Mouse (Mus musculus) lung, embryonic 15.5 days (tissue): ENCODE data around the gene Cdk5r2. TPM values are rescaled to one million over a fixed set of nuclear protein-coding genes. Genes with fewer than 3 reads are reported as not detected.

Experiments used
- ATAC-seq: fragments of 200-750 bp; cut with Nextera tagmentation; 2 replicates; pipeline ENCODE4 v1.8.0; 2017; ENCODE audit warnings: moderate number of reproducible peaks, borderline replicate concordance; ENCODE audit not compliant: low FRiP score, low TSS enrichment; ENCODE audit errors: extremely low read depth
- H3K27ac ChIP-seq: fragments of 300-500 bp; sonication (generic); 2 replicates; pipeline ENCODE4 v1.5.1; 2015; ENCODE audit warnings: moderate library complexity, mild to moderate bottlenecking, inconsistent platforms
- H3K27me3 ChIP-seq: fragments of 300-500 bp; sonication (generic); 2 replicates; pipeline ENCODE4 v1.6.1; 2015; ENCODE audit warnings: inconsistent platforms
- H3K36me3 ChIP-seq: fragments of 300-500 bp; sonication (generic); 2 replicates; pipeline ENCODE4 v1.6.1; 2015; ENCODE audit warnings: inconsistent platforms
- H3K4me1 ChIP-seq: fragments of 300-500 bp; sonication (generic); 2 replicates; pipeline ENCODE4 v1.6.1; 2015; ENCODE audit warnings: inconsistent platforms
- H3K4me2 ChIP-seq: fragments of 300-500 bp; sonication (generic); 2 replicates; pipeline ENCODE4 v1.6.1; 2015; ENCODE audit warnings: inconsistent platforms, mild to moderate bottlenecking, moderate library complexity
- H3K4me3 ChIP-seq: fragments of 300-500 bp; sonication (generic); 2 replicates; pipeline ENCODE4 v1.5.1; 2015; ENCODE audit warnings: mild to moderate bottlenecking, inconsistent platforms
- H3K9ac ChIP-seq: fragments of 300-500 bp; sonication (generic); 2 replicates; pipeline ENCODE4 v1.6.1; 2015; ENCODE audit warnings: inconsistent platforms
- H3K9me3 ChIP-seq: fragments of 300-500 bp; sonication (generic); 2 replicates; pipeline ENCODE4 v1.6.1; 2016; ENCODE audit warnings: inconsistent platforms
- WGBS: fragments of 180-500 bp; shearing (Covaris S2); methylation state at CpG from one replicate; pipeline ENCODE4 v1.1.7; 2015; 5-methylcytosine and 5-hydroxymethylcytosine counted together
- microRNA counts: library from miRNA; unstranded; fragments of <30 nt; microRNA quantifications from one replicate; lab custom pipeline; 2016
- microRNA-seq: library from miRNA; unstranded; fragments of <30 nt; microRNA quantifications from one replicate; pipeline ENCODE4, GENCODE M21; 2016
- polyA plus RNA-seq: library from polyadenylated mRNA; unstranded; fragments of >200 nt; fragmentation: Nextera tagmentation; extraction: Ambion mirVana; gene quantifications from 2 replicates; pipeline ENCODE4 v1.2.1, GENCODE M21; 2015

The Cdk5r2 gene
- polyA plus RNA-seq, 1 experiment from 2014 or later: not detected

GRCm38 (mm10) chr1:74898656-74899431 lies 44.1 kb downstream of the Cdk5r2 start:
- Histone ChIP-seq H3K4me3 (no peak overlapping the region), H3K36me3 (no peaks in the 10 kb centered on the region), H3K9me3 (no peaks in the 10 kb centered on the region), H3K4me2 (no peak overlapping the region), H3K27ac (no peak overlapping the region), H3K9ac (no peak overlapping the region), H3K27me3 (peaks cover 93% of the 10 kb centered on the region), H3K4me1 (peaks cover 5% of the 10 kb centered on the region; the same call in 1 of the 2 replicates)
- WGBS: 4% methylated on average over 6 of the region's 10 CpGs
- no peak for ATAC-seq

DNA sequence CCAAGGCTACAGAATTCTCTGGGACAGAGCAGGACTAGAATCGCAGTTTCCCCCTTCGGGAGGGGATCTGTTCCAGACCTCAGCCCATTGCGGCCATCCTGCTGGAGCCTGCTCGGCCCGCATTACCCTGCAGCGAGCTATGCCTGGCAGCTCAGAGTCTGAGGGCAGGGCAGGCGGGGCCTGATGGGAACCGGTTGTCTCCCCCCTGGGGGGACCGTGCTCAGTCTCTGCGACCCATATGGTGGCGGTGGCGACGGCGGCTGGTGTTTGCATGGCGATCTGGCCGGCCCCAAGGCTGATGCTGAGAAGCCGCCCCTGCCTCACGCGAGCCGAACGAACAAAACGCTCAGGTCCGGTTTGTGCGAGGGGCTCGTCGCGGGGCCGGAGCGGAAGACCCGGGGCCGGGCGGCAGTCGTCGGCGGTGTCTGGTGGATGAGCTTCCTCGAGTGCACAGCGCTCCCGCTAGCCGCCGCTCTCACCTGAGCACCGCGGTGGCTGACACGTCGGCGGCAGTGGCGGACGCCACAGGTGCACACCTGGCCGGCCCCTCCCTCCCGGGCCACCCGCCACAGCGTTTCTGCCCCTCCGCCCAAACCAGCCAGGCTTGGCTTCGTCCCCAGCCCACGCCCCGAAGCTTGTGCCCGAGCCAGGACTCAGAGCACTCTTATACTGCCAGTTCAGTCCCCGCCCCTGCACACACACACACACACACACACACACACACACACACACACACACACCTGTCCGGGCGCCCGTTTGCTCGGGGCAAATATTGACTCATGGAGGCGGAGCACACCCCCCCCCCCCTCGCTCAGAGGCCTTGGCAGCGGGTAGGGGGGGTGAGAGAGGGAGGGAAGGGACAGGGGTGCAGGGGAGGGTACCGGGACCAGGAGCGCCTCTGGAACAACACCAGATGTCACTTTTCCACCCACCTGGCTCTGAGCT lies 45.9 kb downstream of the Cdk5r2 start:
- peak; percentile 72 for ATAC-seq
- Histone ChIP-seq H3K9ac (0 out of 2 replicates have a peak overlapping the region, but pooled peaks have one; percentile 11), H3K4me2 (peak overlapping the region; percentile 67), H3K27me3 (peaks cover 83% of the 10 kb centered on the region), H3K36me3 (no peaks in the 10 kb centered on the region), H3K4me3 (peak overlapping the region; percentile 32), H3K4me1 (peaks cover 5% of the 10 kb centered on the region; the same call in 1 of the 2 replicates), H3K27ac (peak overlapping the region; percentile 60), H3K9me3 (no peaks in the 10 kb centered on the region)
- 2% methylated on average over 65 of the region's 66 CpGs for WGBS

DNA sequence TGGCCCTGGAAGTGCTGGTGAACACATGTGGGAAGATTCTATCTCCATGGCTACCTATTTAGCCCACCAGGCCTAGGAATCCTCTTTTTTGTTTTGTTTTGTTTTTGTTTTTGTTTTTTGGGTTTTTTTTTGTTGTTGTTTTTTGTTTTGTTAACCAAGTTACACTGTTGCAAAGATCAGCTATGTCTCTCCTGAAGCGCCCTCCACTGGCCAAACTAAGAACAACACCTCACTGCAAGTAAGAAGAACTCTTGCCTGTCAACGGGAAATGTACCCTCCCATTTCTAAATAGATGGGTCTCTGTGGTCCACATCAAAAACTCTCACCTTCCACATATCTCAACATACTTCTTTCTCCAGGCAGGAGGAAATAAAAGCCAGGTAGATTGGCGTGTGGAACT lies 47.0 kb downstream of the Cdk5r2 start:
- peaks cover 74% of the 10 kb centered on the region for H3K27me3 ChIP-seq

GRCm38 (mm10) chr1:74902191-74902590 lies 47.5 kb downstream of the Cdk5r2 start:
- no peak overlapping the region for H3K4me2 ChIP-seq
- H3K27me3 ChIP-seq: peaks cover 70% of the 10 kb centered on the region
- H3K36me3 ChIP-seq: no peaks in the 10 kb centered on the region
- ATAC-seq: no peak
- H3K9ac ChIP-seq: no peak overlapping the region
- H3K27ac ChIP-seq: no peak overlapping the region
- no peaks in the 10 kb centered on the region for H3K9me3 ChIP-seq
- WGBS: 15% methylated on average over 6 of the region's 6 CpGs
- H3K4me1 ChIP-seq: peaks cover 5% of the 10 kb centered on the region; the same call in 1 of the 2 replicates
- no peak overlapping the region for H3K4me3 ChIP-seq

More for the DNA sequence above, 47.0 kb downstream of the Cdk5r2 start:
- Histone ChIP-seq H3K4me2 (no peak overlapping the region), H3K36me3 (no peaks in the 10 kb centered on the region), H3K27ac (no peak overlapping the region), H3K4me1 (peaks cover 5% of the 10 kb centered on the region; the same call in 1 of the 2 replicates), H3K4me3 (no peak overlapping the region), H3K9me3 (no peaks in the 10 kb centered on the region), H3K9ac (no peak overlapping the region)
- no peak for ATAC-seq
- 6% methylated on average over 3 of the region's 3 CpGs for WGBS

MicroRNAs within 50 kb of the gene (microRNA counts, 519-probe panel; counts per million panel counts)
- microRNA mmu-miR-375 (lab: Ali Mortazavi, UCI): 2,622 counts per million, percentile 62 among the panel's probes with 10 or more counts

Small RNA genes within 50 kb of the gene (microRNA-seq; reads per million reads assigned to microRNA genes)
- 5,929 reads per million, percentile 92 among the genes with 10 or more reads in this experiment for gene Mir375

Other genes starting within 250 kb of the Cdk5r2 start
- gene Ttll4, start 193.2 kb upstream of the Cdk5r2 start, polyA plus RNA-seq: 15.9 and 16.5 TPM in 2 replicates
- gene Cyp27a1, start 141.4 kb upstream of the Cdk5r2 start, polyA plus RNA-seq: 3.0 TPM in 2 replicates
- 0.34 and 0.57 TPM in 2 replicates for gene Prkag3, start 105.7 kb upstream of the Cdk5r2 start, polyA plus RNA-seq
- 1.2 TPM in 2 replicates for gene Wnt6, start 83.0 kb upstream of the Cdk5r2 start, polyA plus RNA-seq
- 0.20 and 0.25 TPM in 2 replicates for gene Wnt10a, start 63.4 kb upstream of the Cdk5r2 start, polyA plus RNA-seq
- gene Fev, start 30.5 kb downstream of the Cdk5r2 start, polyA plus RNA-seq: not detected in 2 replicates
- not detected in 2 replicates for gene Cryba2, start 38.2 kb downstream of the Cdk5r2 start, polyA plus RNA-seq
- 0.81 and 0.97 TPM in 2 replicates for gene Cfap65, start 80.7 kb downstream of the Cdk5r2 start, polyA plus RNA-seq
- gene Ihh, start 96.7 kb downstream of the Cdk5r2 start, polyA plus RNA-seq: 0.06 and 0.07 TPM in 2 replicates